Mouse (Mus musculus): ENCODE results near the gene Ctdspl.

- TF ChIP-seq CHD2 (IDR thresholded peaks at IDR 0.05; ENCODE audit: low read depth, low read length), result no peak
- TF ChIP-seq ZC3H11A (IDR thresholded peaks at IDR 0.05; ENCODE audit: borderline replicate concordance, low read depth, low read length), result no peak
Measured at GRCm38 (mm10) chr9:119080040-119080675, 153.9 kb downstream of the Ctdspl start.
